Mouse (Mus musculus) hindbrain, embryonic 16.5 days (tissue): Measurements from ENCODE around the gene Srgap3. TPM values are rescaled to one million over a fixed set of nuclear protein-coding genes. Genes with fewer than 3 reads are reported as not detected.

Experiments used
- ATAC-seq: fragments of 200-750 bp; cut with Nextera tagmentation; 2 replicates; pipeline ENCODE4 v1.8.0; 2017; ENCODE audit warnings: moderate TSS enrichment, moderate library complexity
- H3K27ac ChIP-seq: fragments of 300-500 bp; sonication (generic); 2 replicates; pipeline ENCODE4 v1.5.1; 2014; ENCODE audit warnings: low read depth, mild to moderate bottlenecking, control low read depth, low read length, moderate library complexity
- H3K27me3 ChIP-seq: fragments of 300-500 bp; sonication (generic); replicated peaks from 2 replicates; pipeline ENCODE4 v1.6.1; 2014; ENCODE audit warnings: low read length; ENCODE audit not compliant: control insufficient read depth, insufficient read depth
- H3K36me3 ChIP-seq: fragments of 300-500 bp; sonication (generic); 2 replicates; pipeline ENCODE4 v1.6.1; 2014; ENCODE audit warnings: mild to moderate bottlenecking, low read length, moderate library complexity, mixed read lengths; ENCODE audit not compliant: control insufficient read depth, insufficient read depth
- H3K4me1 ChIP-seq: fragments of 300-500 bp; sonication (generic); 2 replicates; pipeline ENCODE4 v1.6.1; 2014; ENCODE audit warnings: low read depth, low read length; ENCODE audit not compliant: control insufficient read depth, insufficient read depth
- H3K4me2 ChIP-seq: fragments of 300-500 bp; sonication (generic); 2 replicates; pipeline ENCODE4 v1.6.1; 2014; ENCODE audit warnings: mild to moderate bottlenecking, low read length, control low read depth, moderate library complexity
- H3K4me3 ChIP-seq: fragments of 300-500 bp; sonication (generic); 2 replicates; pipeline ENCODE4 v1.5.1; 2014; ENCODE audit warnings: mild to moderate bottlenecking, low read length, control low read depth, moderate library complexity
- H3K9ac ChIP-seq: fragments of 300-500 bp; sonication (generic); 2 replicates; pipeline ENCODE4 v1.6.1; 2014; ENCODE audit warnings: low read depth, mild to moderate bottlenecking, control low read depth, low read length, moderate library complexity
- H3K9me3 ChIP-seq: fragments of 300-500 bp; sonication (generic); 2 replicates; pipeline ENCODE4 v1.6.1; 2014; ENCODE audit warnings: mild to moderate bottlenecking, low read length, moderate library complexity; ENCODE audit not compliant: control insufficient read depth
- WGBS: fragments of 180-500 bp; shearing (Covaris S2); extraction: QIAGEN DNeasy Blood & Tissue Kit; methylation state at CpG from one replicate; pipeline ENCODE4 v1.1.7; 2014; 5-methylcytosine and 5-hydroxymethylcytosine counted together
- polyA plus RNA-seq: library from polyadenylated mRNA; unstranded; fragments of >200 nt; fragmentation: Nextera tagmentation; extraction: Ambion mirVana; gene quantifications from 2 replicates; pipeline ENCODE4 v1.2.1, GENCODE M21; 2015

Gene Srgap3
- polyA plus RNA-seq, 1 experiment from 2014 or later = 27.0 TPM

DNA sequence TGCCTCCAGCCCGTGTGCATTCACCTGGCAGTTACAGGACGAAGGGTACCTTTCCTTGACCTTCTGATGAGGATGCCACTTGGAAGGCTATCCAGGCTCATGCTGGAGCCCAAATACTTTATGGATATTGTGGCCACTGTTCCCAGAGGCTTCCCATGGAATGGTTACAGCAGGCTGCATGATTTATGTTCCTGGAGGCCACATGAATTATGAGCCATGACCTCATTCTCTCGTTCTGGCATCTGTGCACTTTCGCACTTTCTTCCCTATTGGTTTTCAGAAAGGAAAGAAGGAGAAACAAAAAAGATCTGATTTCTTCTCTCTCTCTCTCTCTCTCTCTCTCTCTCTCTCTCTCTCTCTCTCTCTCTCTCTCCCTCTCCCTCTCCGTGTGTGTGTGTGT is 104.6 kb downstream of the Srgap3 start:
- H3K4me1 ChIP-seq = peaks cover 37% of the 10 kb centered on the region
- H3K4me3 ChIP-seq = no peak overlapping the region
- no peak overlapping the region for H3K9ac ChIP-seq
- no peak overlapping the region; the same call in 1 of the 2 replicates for H3K27ac ChIP-seq
- WGBS = 33% methylated on average over 5 of the region's 5 CpGs
- H3K36me3 ChIP-seq = no peaks in the 10 kb centered on the region
- no peak overlapping the region for H3K4me2 ChIP-seq
- no peaks in the 10 kb centered on the region for H3K27me3 ChIP-seq
- no peaks in the 10 kb centered on the region for H3K9me3 ChIP-seq
- no peak for ATAC-seq

DNA sequence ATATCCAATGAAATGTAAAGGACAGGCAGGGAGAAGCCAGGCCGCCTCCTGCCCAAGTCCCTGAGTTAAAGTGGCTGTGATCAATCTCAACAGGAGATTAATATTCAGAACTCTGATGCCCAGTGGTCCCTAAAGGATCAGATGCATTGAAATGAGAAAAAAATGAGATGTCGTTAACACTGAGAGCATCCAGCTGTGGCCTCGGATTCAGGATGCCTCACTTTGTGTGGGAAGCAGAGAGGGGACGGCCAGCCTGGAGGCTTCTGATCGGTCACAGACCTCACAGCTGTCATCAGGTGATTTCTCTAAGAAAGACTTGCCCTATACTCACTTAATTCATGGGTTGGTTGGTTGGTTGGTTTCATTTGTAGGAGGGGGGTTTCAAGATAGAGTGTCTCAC is 106.7 kb downstream of the Srgap3 start:
- no peak for ATAC-seq
- peaks cover 39% of the 10 kb centered on the region for H3K4me1 ChIP-seq
- no peaks in the 10 kb centered on the region for H3K27me3 ChIP-seq
- peak overlapping the region; percentile 5; the same call in 1 of the 2 replicates for H3K9ac ChIP-seq
- H3K27ac ChIP-seq = peak overlapping the region; percentile 13; the same call in 1 of the 2 replicates
- WGBS = 19% methylated on average over 5 of the region's 5 CpGs
- no peak overlapping the region for H3K4me3 ChIP-seq
- no peak overlapping the region for H3K4me2 ChIP-seq
- no peaks in the 10 kb centered on the region for H3K9me3 ChIP-seq
- no peaks in the 10 kb centered on the region for H3K36me3 ChIP-seq

DNA sequence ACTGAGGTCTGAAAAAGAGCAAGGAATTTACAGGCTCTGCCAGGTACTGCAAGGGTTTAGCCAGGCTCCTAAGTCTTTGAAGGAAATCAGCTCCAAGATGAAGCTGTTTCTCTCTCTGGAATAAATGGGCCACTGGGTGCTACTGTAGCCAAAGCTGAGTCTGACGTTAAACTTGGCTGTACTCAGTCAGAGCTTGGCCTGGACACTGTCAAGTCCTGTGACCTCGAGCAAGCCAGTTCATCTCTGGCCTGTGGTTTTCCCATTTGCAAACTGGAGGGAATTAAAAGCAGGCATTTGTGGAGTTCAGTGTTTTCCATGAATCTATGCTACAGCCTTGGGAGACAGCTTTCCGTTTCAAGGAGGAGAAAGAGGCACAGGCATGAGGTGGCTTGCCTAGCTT is 107.7 kb downstream of the Srgap3 start:
- Histone ChIP-seq H3K27me3 (no peaks in the 10 kb centered on the region), H3K9ac (no peak overlapping the region), H3K4me2 (no peak overlapping the region), H3K4me1 (peaks cover 40% of the 10 kb centered on the region), H3K4me3 (no peak overlapping the region), H3K9me3 (no peaks in the 10 kb centered on the region), H3K36me3 (no peaks in the 10 kb centered on the region), H3K27ac (peak overlapping the region; percentile 57)
- 37% methylated on average over 3 of the region's 3 CpGs for WGBS
- ATAC-seq = no peak

DNA sequence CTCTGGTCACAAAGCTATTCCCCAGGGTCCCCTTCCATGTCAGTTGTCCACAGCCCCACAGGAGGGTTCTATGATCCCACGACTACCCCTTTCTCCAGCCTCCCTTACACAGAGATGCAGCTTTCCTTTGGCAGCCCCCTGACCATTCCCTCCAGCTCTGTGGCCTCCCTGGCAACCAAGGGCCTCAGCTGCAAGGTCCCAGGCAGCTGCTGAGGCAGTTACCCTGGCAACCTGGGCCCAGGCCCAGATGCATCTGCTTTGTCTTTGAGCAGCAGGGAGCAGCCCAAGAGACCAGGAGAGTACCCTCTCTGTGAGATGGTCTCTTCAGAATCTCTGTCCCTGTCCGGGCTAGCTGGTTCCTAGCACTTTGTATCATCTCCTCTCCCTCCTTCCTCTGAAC is 108.2 kb downstream of the Srgap3 start:
- Histone ChIP-seq H3K9ac (no peak overlapping the region), H3K4me3 (no peak overlapping the region), H3K27ac (peak overlapping the region; percentile 57), H3K4me1 (peaks cover 45% of the 10 kb centered on the region), H3K36me3 (no peaks in the 10 kb centered on the region), H3K4me2 (no peak overlapping the region), H3K27me3 (no peaks in the 10 kb centered on the region), H3K9me3 (no peaks in the 10 kb centered on the region)
- ATAC-seq = peak; percentile 89
- 14% methylated on average over 2 of the region's 2 CpGs for WGBS

DNA sequence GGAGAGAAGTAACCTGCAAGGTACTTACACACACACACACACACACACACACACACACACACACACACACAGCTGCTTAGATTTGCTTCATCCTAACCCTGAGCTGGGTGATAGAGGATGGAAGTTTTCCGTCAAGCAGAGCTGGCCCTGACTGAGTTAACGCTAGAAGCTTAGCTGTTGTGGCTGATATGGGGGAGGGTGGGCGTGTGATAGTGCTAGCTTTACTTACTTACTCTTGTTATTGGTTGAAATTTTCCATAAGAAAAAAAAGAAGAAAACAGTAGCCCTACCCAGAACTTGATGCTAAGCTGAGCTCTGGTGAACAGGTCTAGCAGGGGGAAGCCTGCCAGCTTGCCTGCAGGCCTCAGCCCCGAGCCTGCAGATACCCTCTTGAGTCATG is 110.4 kb downstream of the Srgap3 start:
- H3K27ac ChIP-seq = no peak overlapping the region
- peaks cover 44% of the 10 kb centered on the region for H3K4me1 ChIP-seq
- no peak for ATAC-seq

DNA sequence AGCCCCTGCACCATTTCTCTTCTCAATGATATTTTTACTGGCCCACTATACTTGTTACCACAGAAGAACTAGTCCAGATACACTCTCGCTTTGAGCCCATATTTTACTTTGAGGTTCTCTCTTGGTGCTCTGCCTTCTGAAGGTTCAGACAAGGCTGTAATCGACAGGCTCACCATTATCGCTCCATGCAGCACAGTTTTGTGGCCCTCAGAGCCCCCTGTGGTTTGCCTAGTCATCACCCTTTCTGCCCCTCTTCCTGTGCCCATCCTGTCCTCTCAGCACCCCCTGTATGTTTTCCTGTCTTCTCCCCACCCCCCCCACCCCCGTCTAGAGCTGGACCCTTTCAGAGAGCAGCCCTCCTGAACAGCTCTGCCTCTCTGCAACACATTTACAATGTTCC is 111.7 kb downstream of the Srgap3 start:
- Histone ChIP-seq H3K27ac (no peak overlapping the region), H3K4me2 (no peak overlapping the region), H3K9ac (no peak overlapping the region), H3K4me1 (peaks cover 38% of the 10 kb centered on the region), H3K27me3 (no peaks in the 10 kb centered on the region), H3K4me3 (no peak overlapping the region), H3K9me3 (no peaks in the 10 kb centered on the region), H3K36me3 (no peaks in the 10 kb centered on the region)
- no peak for ATAC-seq
- 75% methylated on average over 4 of the region's 4 CpGs for WGBS

More for the DNA sequence above, 110.4 kb downstream of the Srgap3 start:
- no peak overlapping the region for H3K4me2 ChIP-seq
- no peaks in the 10 kb centered on the region for H3K9me3 ChIP-seq
- no peaks in the 10 kb centered on the region for H3K36me3 ChIP-seq
- H3K9ac ChIP-seq = no peak overlapping the region
- H3K27me3 ChIP-seq = no peaks in the 10 kb centered on the region
- 62% methylated on average over 4 of the region's 4 CpGs for WGBS
- no peak overlapping the region for H3K4me3 ChIP-seq

DNA sequence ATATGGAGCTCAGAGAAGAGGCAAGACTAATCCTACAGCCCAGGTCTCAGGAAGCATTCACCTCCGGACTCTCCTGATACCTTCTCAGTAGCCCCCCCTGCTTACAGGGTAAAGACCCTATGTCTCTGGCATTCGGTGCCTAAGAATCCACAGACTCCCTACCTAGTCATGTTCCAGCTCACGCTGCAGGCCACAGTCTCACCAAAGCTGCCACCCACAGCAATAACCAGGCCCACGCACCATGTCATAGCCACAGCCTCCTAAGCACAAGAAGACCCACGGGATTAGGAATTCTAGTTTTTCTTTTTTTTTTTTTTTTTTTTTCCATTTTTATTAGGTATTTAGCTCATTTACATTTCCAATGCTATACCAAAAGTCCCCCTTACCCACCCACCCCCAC is 112.6 kb downstream of the Srgap3 start:
- peaks cover 35% of the 10 kb centered on the region for H3K4me1 ChIP-seq
- H3K9ac ChIP-seq = no peak overlapping the region; the same call in 1 of the 2 replicates
- 0 out of 2 replicates have a peak, but pooled peaks have one; percentile 1 for ATAC-seq
- 70% methylated on average over 5 of the region's 5 CpGs for WGBS
- H3K9me3 ChIP-seq = no peaks in the 10 kb centered on the region
- no peak overlapping the region for H3K4me3 ChIP-seq
- no peaks in the 10 kb centered on the region for H3K27me3 ChIP-seq
- H3K27ac ChIP-seq = no peak overlapping the region; the same call in 1 of the 2 replicates
- no peak overlapping the region for H3K4me2 ChIP-seq
- no peaks in the 10 kb centered on the region for H3K36me3 ChIP-seq

DNA sequence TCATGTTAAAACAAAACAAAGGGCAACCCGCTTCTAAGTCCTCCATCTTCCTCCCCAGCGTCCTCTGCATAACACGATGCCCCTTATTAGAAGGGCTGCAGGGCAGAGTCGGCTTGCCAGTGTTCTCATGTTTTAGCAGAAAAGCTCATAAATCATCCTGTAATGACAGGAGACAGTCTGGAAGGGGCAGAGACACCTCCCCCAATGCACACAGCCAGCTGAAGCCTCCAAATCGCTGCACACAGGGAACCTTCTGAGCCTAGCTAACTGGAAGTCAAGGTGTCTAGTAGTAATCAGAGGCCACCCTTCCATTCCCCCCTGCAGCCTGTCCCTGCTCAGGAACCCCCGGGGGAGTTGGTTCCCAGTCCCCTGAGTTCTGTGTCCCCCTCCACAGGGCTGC is 113.3 kb downstream of the Srgap3 start:
- peaks cover 34% of the 10 kb centered on the region for H3K4me1 ChIP-seq
- no peak overlapping the region for H3K4me3 ChIP-seq
- H3K27ac ChIP-seq = peak overlapping the region; percentile 49
- no peaks in the 10 kb centered on the region for H3K9me3 ChIP-seq
- peak overlapping the region; percentile 8; the same call in 1 of the 2 replicates for H3K9ac ChIP-seq
- no peak overlapping the region for H3K4me2 ChIP-seq
- no peaks in the 10 kb centered on the region for H3K36me3 ChIP-seq
- ATAC-seq = peak; percentile 46; the same call in 1 of the 2 replicates
- WGBS = 8% methylated on average over 6 of the region's 6 CpGs
- no peaks in the 10 kb centered on the region for H3K27me3 ChIP-seq

DNA sequence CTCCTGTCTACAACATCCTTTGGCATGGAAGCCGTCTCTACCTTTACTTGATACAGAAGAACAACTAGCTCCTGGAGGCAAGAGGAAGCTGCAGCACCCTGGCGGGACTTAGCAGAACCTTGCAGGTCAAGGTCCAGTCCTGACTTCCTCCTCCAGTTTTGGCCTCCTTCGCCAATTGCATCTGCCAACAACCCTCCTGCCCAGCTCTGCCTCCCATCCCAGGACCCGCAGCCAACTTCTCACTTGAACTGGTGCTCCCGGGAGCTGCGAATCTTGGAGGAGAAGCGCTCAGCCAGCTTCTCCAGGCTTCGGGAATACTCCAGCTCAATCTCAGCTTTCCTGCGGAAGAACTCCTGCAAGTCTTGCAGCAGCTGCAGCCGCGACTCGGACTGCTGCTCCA is 117.9 kb downstream of the Srgap3 start:
- no peak overlapping the region for H3K9ac ChIP-seq
- 56% methylated on average over 12 of the region's 12 CpGs for WGBS
- H3K27ac ChIP-seq = peak overlapping the region; percentile 34; the same call in 1 of the 2 replicates
- no peaks in the 10 kb centered on the region for H3K36me3 ChIP-seq
- no peaks in the 10 kb centered on the region for H3K9me3 ChIP-seq
- H3K4me3 ChIP-seq = no peak overlapping the region
- no peak for ATAC-seq
- peaks cover 28% of the 10 kb centered on the region for H3K4me1 ChIP-seq
- no peaks in the 10 kb centered on the region for H3K27me3 ChIP-seq
- no peak overlapping the region for H3K4me2 ChIP-seq

DNA sequence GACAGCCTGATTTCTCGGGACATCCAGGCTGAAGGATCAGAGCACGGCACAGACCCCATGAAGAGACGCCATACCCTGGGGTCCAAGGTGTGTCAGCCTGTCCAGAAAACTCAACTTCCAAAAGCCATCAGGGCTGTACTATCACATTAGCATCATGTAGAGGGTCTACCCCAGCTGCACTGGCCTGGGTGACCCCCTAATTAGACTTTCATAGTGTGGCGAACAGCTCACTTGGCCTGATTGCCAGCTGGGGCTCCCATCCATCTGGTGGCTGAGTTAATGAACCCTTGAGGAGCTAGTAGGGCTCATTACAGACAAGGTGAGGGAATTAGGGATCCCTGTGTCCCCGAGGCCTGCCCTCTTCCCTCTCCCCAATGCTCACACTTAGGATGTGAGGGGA is 118.6 kb downstream of the Srgap3 start:
- H3K4me2 ChIP-seq = no peak overlapping the region
- WGBS = 48% methylated on average over 5 of the region's 5 CpGs
- H3K9ac ChIP-seq = no peak overlapping the region
- no peaks in the 10 kb centered on the region for H3K27me3 ChIP-seq
- peaks cover 21% of the 10 kb centered on the region for H3K4me1 ChIP-seq
- H3K4me3 ChIP-seq = no peak overlapping the region
- H3K36me3 ChIP-seq = no peaks in the 10 kb centered on the region
- no peaks in the 10 kb centered on the region for H3K9me3 ChIP-seq
- no peak overlapping the region for H3K27ac ChIP-seq
- ATAC-seq = 0 out of 2 replicates have a peak, but pooled peaks have one; percentile 18
